Mouse (Mus musculus) stomach, embryonic 16.5 days (tissue): Measurements from ENCODE around the gene Nfix. TPM values are rescaled to one million over a fixed set of nuclear protein-coding genes. Genes with fewer than 3 reads are reported as not detected.

Experiments
- ATAC-seq: fragments of 200-750 bp; cut with Nextera tagmentation; 2 replicates; pipeline ENCODE4 v1.8.0; 2017; ENCODE audit warnings: moderate number of reproducible peaks, moderate TSS enrichment; ENCODE audit not compliant: insufficient read depth, low FRiP score
- H3K27ac ChIP-seq: fragments of 300-500 bp; sonication (generic); 2 replicates; pipeline ENCODE4 v1.5.1; 2014; ENCODE audit warnings: low read length
- H3K27me3 ChIP-seq: fragments of 300-500 bp; sonication (generic); 2 replicates; pipeline ENCODE4 v1.6.1; 2014; ENCODE audit warnings: low read length, control low read depth, mixed read lengths; ENCODE audit not compliant: control insufficient read depth, insufficient read depth
- H3K36me3 ChIP-seq: fragments of 300-500 bp; sonication (generic); 2 replicates; pipeline ENCODE4 v1.6.1; 2014; ENCODE audit warnings: low read length; ENCODE audit not compliant: control insufficient read depth, insufficient read depth
- H3K4me1 ChIP-seq: fragments of 300-500 bp; sonication (generic); 2 replicates; pipeline ENCODE4 v1.6.1; 2014; ENCODE audit warnings: low read length, control low read depth, mixed read lengths; ENCODE audit not compliant: control insufficient read depth, insufficient read depth
- H3K4me2 ChIP-seq: fragments of 300-500 bp; sonication (generic); 2 replicates; pipeline ENCODE4 v1.6.1; 2014; ENCODE audit warnings: low read depth, low read length, mixed read lengths
- H3K4me3 ChIP-seq: fragments of 300-500 bp; sonication (generic); replicated peaks from 2 replicates; pipeline ENCODE4 v1.5.1; 2014; ENCODE audit warnings: mild to moderate bottlenecking, low read length
- H3K9ac ChIP-seq: fragments of 300-500 bp; sonication (generic); 2 replicates; pipeline ENCODE4 v1.6.1; 2014; ENCODE audit warnings: low read length
- H3K9me3 ChIP-seq: fragments of 300-500 bp; sonication (generic); replicated peaks from 2 replicates; pipeline ENCODE4 v1.6.1; 2016; ENCODE audit warnings: low read length, control low read depth; ENCODE audit not compliant: control insufficient read depth
- WGBS: fragments of 180-500 bp; shearing (Covaris S2); extraction: QIAGEN DNeasy Blood & Tissue Kit; methylation state at CpG from one replicate; pipeline ENCODE4 v1.1.7; 2014; 5-methylcytosine and 5-hydroxymethylcytosine counted together
- polyA plus RNA-seq: library from polyadenylated mRNA; unstranded; fragments of >200 nt; fragmentation: Nextera tagmentation; extraction: Ambion mirVana; gene quantifications from 2 replicates; pipeline ENCODE4 v1.2.1, GENCODE M21; 2015

Nfix gene
- polyA plus RNA-seq, 1 experiment from 2014 or later, result 37.8 TPM

- Histone ChIP-seq H3K9me3 (no peaks in the 10 kb centered on the region), H3K4me3 (no peak overlapping the region), H3K4me1 (peaks cover 59% of the 10 kb centered on the region), H3K36me3 (no peaks in the 10 kb centered on the region), H3K27me3 (0 out of 2 replicates have a peak, but pooled peaks cover 5% of the 10 kb centered on the region), H3K9ac (no peak overlapping the region), H3K4me2 (no peak overlapping the region), H3K27ac (no peak overlapping the region)
- 88% methylated on average over 14 of the region's 14 CpGs for WGBS
- ATAC-seq, result no peak
These were observed 31.6 kb downstream of the Nfix start for GRCm38 (mm10) chr8:84768343-84769095.

- H3K4me2 ChIP-seq, result no peak overlapping the region
- 85% methylated on average over 10 of the region's 10 CpGs for WGBS
- H3K4me3 ChIP-seq, result no peak overlapping the region
- H3K27ac ChIP-seq, result no peak overlapping the region
- no peak overlapping the region for H3K9ac ChIP-seq
- H3K27me3 ChIP-seq, result no peaks in the 10 kb centered on the region
- H3K36me3 ChIP-seq, result no peaks in the 10 kb centered on the region
- H3K9me3 ChIP-seq, result no peaks in the 10 kb centered on the region
- peaks cover 48% of the 10 kb centered on the region for H3K4me1 ChIP-seq
- ATAC-seq, result no peak
These were observed 32.9 kb downstream of the Nfix start for GRCm38 (mm10) chr8:84767221-84767620.

GRCm38 (mm10) chr8:84766422-84766821, 33.7 kb downstream of the Nfix start:
- Histone ChIP-seq H3K4me1 (peaks cover 40% of the 10 kb centered on the region), H3K9ac (peak overlapping the region; percentile 33; the same call in 1 of the 2 replicates), H3K36me3 (no peaks in the 10 kb centered on the region), H3K9me3 (no peaks in the 10 kb centered on the region), H3K4me2 (no peak overlapping the region), H3K27ac (no peak overlapping the region), H3K27me3 (no peaks in the 10 kb centered on the region), H3K4me3 (no peak overlapping the region)
- ATAC-seq, result no peak
- WGBS, result 56% methylated on average over 9 of the region's 9 CpGs

GRCm38 (mm10) chr8:84765629-84766028, 34.5 kb downstream of the Nfix start:
- Histone ChIP-seq H3K27me3 (no peaks in the 10 kb centered on the region), H3K4me2 (no peak overlapping the region), H3K9me3 (no peaks in the 10 kb centered on the region), H3K4me1 (peaks cover 40% of the 10 kb centered on the region), H3K4me3 (no peak overlapping the region), H3K9ac (no peak overlapping the region), H3K27ac (no peak overlapping the region; the same call in 1 of the 2 replicates), H3K36me3 (no peaks in the 10 kb centered on the region)
- ATAC-seq, result no peak
- 41% methylated on average over 10 of the region's 10 CpGs for WGBS

- no peaks in the 10 kb centered on the region for H3K27me3 ChIP-seq
- no peak overlapping the region for H3K4me3 ChIP-seq
- H3K27ac ChIP-seq, result no peak overlapping the region
- H3K36me3 ChIP-seq, result no peaks in the 10 kb centered on the region
- H3K9me3 ChIP-seq, result no peaks in the 10 kb centered on the region
- no peak overlapping the region for H3K9ac ChIP-seq
- ATAC-seq, result no peak
- H3K4me1 ChIP-seq, result peaks cover 39% of the 10 kb centered on the region
- WGBS, result 80% methylated on average over 17 of the region's 17 CpGs
- H3K4me2 ChIP-seq, result no peak overlapping the region
These were observed 35.2 kb downstream of the Nfix start for GRCm38 (mm10) chr8:84764870-84765495.

- WGBS, result 47% methylated on average over 4 of the region's 4 CpGs
- ATAC-seq, result peak; percentile 44; the same call in 1 of the 2 replicates
These were observed 36.0 kb downstream of the Nfix start for GRCm38 (mm10) chr8:84764100-84764499.

GRCm38 (mm10) chr8:84760901-84761300, 39.2 kb downstream of the Nfix start:
- no peak overlapping the region for H3K4me3 ChIP-seq
- 0 out of 2 replicates have a peak overlapping the region, but pooled peaks have one; percentile 36 for H3K9ac ChIP-seq
- H3K4me1 ChIP-seq, result peaks cover 24% of the 10 kb centered on the region
- H3K27ac ChIP-seq, result no peak overlapping the region
- ATAC-seq, result no peak
- H3K27me3 ChIP-seq, result no peaks in the 10 kb centered on the region
- 65% methylated on average over 2 of the region's 2 CpGs for WGBS
- no peaks in the 10 kb centered on the region for H3K9me3 ChIP-seq
- no peak overlapping the region for H3K4me2 ChIP-seq
- no peaks in the 10 kb centered on the region for H3K36me3 ChIP-seq

More at GRCm38 (mm10) chr8:84764100-84764499, 36.0 kb downstream of the Nfix start:
- no peaks in the 10 kb centered on the region for H3K9me3 ChIP-seq
- H3K9ac ChIP-seq, result no peak overlapping the region
- H3K27me3 ChIP-seq, result no peaks in the 10 kb centered on the region
- no peak overlapping the region for H3K4me2 ChIP-seq
- peaks cover 35% of the 10 kb centered on the region for H3K4me1 ChIP-seq
- no peak overlapping the region for H3K4me3 ChIP-seq
- no peak overlapping the region for H3K27ac ChIP-seq
- no peaks in the 10 kb centered on the region for H3K36me3 ChIP-seq

GRCm38 (mm10) chr8:84760405-84760805, 39.7 kb downstream of the Nfix start:
- Histone ChIP-seq H3K4me1 (peaks cover 19% of the 10 kb centered on the region), H3K27ac (no peak overlapping the region), H3K27me3 (no peaks in the 10 kb centered on the region), H3K36me3 (peaks cover 2% of the 10 kb centered on the region; the same call in 1 of the 2 replicates), H3K9ac (0 out of 2 replicates have a peak overlapping the region, but pooled peaks have one; percentile 36), H3K4me2 (no peak overlapping the region), H3K9me3 (no peaks in the 10 kb centered on the region), H3K4me3 (no peak overlapping the region)
- ATAC-seq, result no peak
- WGBS, result 64% methylated on average over 7 of the region's 7 CpGs

- no peaks in the 10 kb centered on the region for H3K27me3 ChIP-seq
- H3K4me3 ChIP-seq, result no peak overlapping the region
- H3K9ac ChIP-seq, result no peak overlapping the region
- no peaks in the 10 kb centered on the region for H3K9me3 ChIP-seq
- peaks cover 3% of the 10 kb centered on the region; the same call in 1 of the 2 replicates for H3K36me3 ChIP-seq
- 86% methylated on average over 10 of the region's 10 CpGs for WGBS
- peaks cover 19% of the 10 kb centered on the region for H3K4me1 ChIP-seq
- ATAC-seq, result no peak
- H3K27ac ChIP-seq, result no peak overlapping the region
- no peak overlapping the region for H3K4me2 ChIP-seq
These were observed 40.4 kb downstream of the Nfix start for GRCm38 (mm10) chr8:84759718-84760117.
